Mouse (Mus musculus): Measurements from ENCODE around the gene Marc2. TPM values are rescaled to one million over a fixed set of nuclear protein-coding genes. Genes with fewer than 3 reads are reported as not detected.
A peak's percentile ranks its signal among the peaks of the same experiment; 100 is the strongest.

Marc2 gene
- 197 and 217 TPM in 2 replicates for polyA plus RNA-seq (2015; fragmentation: Nextera tagmentation; extraction: Ambion mirVana)

- no peak for TF ChIP-seq CTCF (IDR thresholded peaks at IDR 0.05; ENCODE audit: low read depth)
- no peak for TF ChIP-seq EP300 (optimal IDR thresholded peaks at IDR 0.05)
- H3K4me2 ChIP-seq (replicated peaks; ENCODE audit: low read depth) = peak within 1 kb of the TSS; percentile 86
- H3K4me3 ChIP-seq (ENCODE audit: low read depth, low read length) = peak within 1 kb of the TSS; percentile 78
- peaks cover 11% of the 10 kb centered on the region for H3K4me1 ChIP-seq (replicated peaks; ENCODE audit: control insufficient read depth, insufficient read depth)
- WGBS = 2% methylated on average over 18 of the region's 18 CpGs
- H3K27ac ChIP-seq (replicated peaks) = peak within 1 kb of the TSS; percentile 96
- no peaks in the 10 kb centered on the region; the same call in 1 of the 2 replicates for H3K36me3 ChIP-seq (ENCODE audit: control insufficient read depth, insufficient read depth, low read length)
- no peak for DNase-seq (ENCODE audit: low spot score)
- H3K27me3 ChIP-seq (ENCODE audit: control insufficient read depth, insufficient read depth, low read length) = no peaks in the 10 kb centered on the region
- peak within 1 kb of the TSS; percentile 90 for H3K9ac ChIP-seq (ENCODE audit: low read length)
- no peaks in the 10 kb centered on the region for H3K9me3 ChIP-seq (ENCODE audit: control insufficient read depth, low read length)
- peak; percentile 15 for ATAC-seq (ENCODE audit: low FRiP score, low TSS enrichment)
These were observed at the start of gene Marc2 for GRCm38 (mm10) chr1:184846092-184846750. Gene Marc2 (minus strand): TSS chr1:184846451.

GRCm38 (mm10) chr1:184891998-184892397 is 45.7 kb upstream of the Marc2 start:
- Histone ChIP-seq H3K4me1 (replicated peaks; ENCODE audit: control insufficient read depth, insufficient read depth) (no peaks in the 10 kb centered on the region), H3K4me2 (replicated peaks; ENCODE audit: low read depth) (no peak overlapping the region), H3K36me3 (ENCODE audit: control insufficient read depth, insufficient read depth, low read length) (no peaks in the 10 kb centered on the region), H3K27me3 (ENCODE audit: control insufficient read depth, insufficient read depth, low read length) (no peaks in the 10 kb centered on the region), H3K9ac (ENCODE audit: low read length) (no peak overlapping the region), H3K27ac (replicated peaks) (no peak overlapping the region), H3K9me3 (ENCODE audit: control insufficient read depth, low read length) (no peaks in the 10 kb centered on the region), H3K4me3 (ENCODE audit: low read depth, low read length) (no peak overlapping the region)
- no peak for ATAC-seq (ENCODE audit: low FRiP score, low TSS enrichment)
- no peak for DNase-seq (ENCODE audit: low spot score)
- WGBS = 69% methylated on average over 3 of the region's 3 CpGs
- TF ChIP-seq EP300 (optimal IDR thresholded peaks at IDR 0.05) (no peak), CTCF (IDR thresholded peaks at IDR 0.05; ENCODE audit: low read depth) (peak; percentile 69)

GRCm38 (mm10) chr1:184889454-184889853 is 43.2 kb upstream of the Marc2 start:
- no peak overlapping the region for H3K27ac ChIP-seq (replicated peaks)
- no peaks in the 10 kb centered on the region for H3K4me1 ChIP-seq (replicated peaks; ENCODE audit: control insufficient read depth, insufficient read depth)
- H3K4me3 ChIP-seq (ENCODE audit: low read depth, low read length) = no peak overlapping the region
- DNase-seq (ENCODE audit: low spot score) (no peak), ATAC-seq (ENCODE audit: low FRiP score, low TSS enrichment) (peak; percentile 38; the same call in 1 of the 2 replicates)
- H3K4me2 ChIP-seq (replicated peaks; ENCODE audit: low read depth) = no peak overlapping the region
- no peaks in the 10 kb centered on the region for H3K27me3 ChIP-seq (ENCODE audit: control insufficient read depth, insufficient read depth, low read length)
- 85% methylated on average over 6 of the region's 6 CpGs for WGBS
- no peaks in the 10 kb centered on the region for H3K9me3 ChIP-seq (ENCODE audit: control insufficient read depth, low read length)
- H3K36me3 ChIP-seq (ENCODE audit: control insufficient read depth, insufficient read depth, low read length) = no peaks in the 10 kb centered on the region
- TF ChIP-seq CTCF (IDR thresholded peaks at IDR 0.05; ENCODE audit: low read depth) (no peak), EP300 (optimal IDR thresholded peaks at IDR 0.05) (no peak)
- no peak overlapping the region for H3K9ac ChIP-seq (ENCODE audit: low read length)

- H3K4me1 ChIP-seq (replicated peaks; ENCODE audit: control insufficient read depth, insufficient read depth) = no peaks in the 10 kb centered on the region
- H3K27ac ChIP-seq (replicated peaks) = no peak overlapping the region
- no peak for ATAC-seq (ENCODE audit: low FRiP score, low TSS enrichment)
- no peaks in the 10 kb centered on the region for H3K36me3 ChIP-seq (ENCODE audit: control insufficient read depth, insufficient read depth, low read length)
- H3K27me3 ChIP-seq (ENCODE audit: control insufficient read depth, insufficient read depth, low read length) = peaks cover 4% of the 10 kb centered on the region
- H3K9me3 ChIP-seq (ENCODE audit: control insufficient read depth, low read length) = no peaks in the 10 kb centered on the region
- TF ChIP-seq CTCF (IDR thresholded peaks at IDR 0.05; ENCODE audit: low read depth) = no peak
- TF ChIP-seq EP300 (optimal IDR thresholded peaks at IDR 0.05) = no peak
- no peak overlapping the region for H3K4me3 ChIP-seq (ENCODE audit: low read depth, low read length)
- DNase-seq (ENCODE audit: low spot score) = no peak
- H3K4me2 ChIP-seq (replicated peaks; ENCODE audit: low read depth) = no peak overlapping the region
- WGBS = 81% methylated on average over 1 of the region's 1 CpGs
- H3K9ac ChIP-seq (ENCODE audit: low read length) = no peak overlapping the region
These were observed 39.9 kb upstream of the Marc2 start for GRCm38 (mm10) chr1:184886160-184886559.

- peaks cover 4% of the 10 kb centered on the region for H3K27me3 ChIP-seq (ENCODE audit: control insufficient read depth, insufficient read depth, low read length)
- peak within 1 kb of the TSS; percentile 60 for H3K9ac ChIP-seq (ENCODE audit: low read length)
- ATAC-seq (ENCODE audit: low FRiP score, low TSS enrichment) (peak; percentile 93), DNase-seq (ENCODE audit: low spot score) (peak; percentile 79)
- H3K4me1 ChIP-seq (replicated peaks; ENCODE audit: control insufficient read depth, insufficient read depth) = no peaks in the 10 kb centered on the region
- peak within 1 kb of the TSS; percentile 72 for H3K4me2 ChIP-seq (replicated peaks; ENCODE audit: low read depth)
- no peaks in the 10 kb centered on the region for H3K9me3 ChIP-seq (ENCODE audit: control insufficient read depth, low read length)
- H3K4me3 ChIP-seq (ENCODE audit: low read depth, low read length) = peak within 1 kb of the TSS; percentile 51
- TF ChIP-seq CTCF (IDR thresholded peaks at IDR 0.05; ENCODE audit: low read depth) (peak; percentile 74), EP300 (optimal IDR thresholded peaks at IDR 0.05) (no peak)
- 4% methylated on average over 77 of the region's 77 CpGs for WGBS
- no peaks in the 10 kb centered on the region for H3K36me3 ChIP-seq (ENCODE audit: control insufficient read depth, insufficient read depth, low read length)
- H3K27ac ChIP-seq (replicated peaks) = no peak within 1 kb of the TSS
These were observed 36.3 kb upstream of the Marc2 start, which contains the start of gene C130074G19Rik for GRCm38 (mm10) chr1:184882281-184883268. Gene C130074G19Rik (minus strand): TSS chr1:184883218.

All from stomach, postnatal 0 days (tissue).